Mouse (Mus musculus): ENCODE results near the gene BC067074. TPM values are rescaled to one million over a fixed set of nuclear protein-coding genes. Genes with fewer than 3 reads are reported as not detected.

BC067074 gene
- polyA plus RNA-seq, 1 experiment from 2014 or later: 3.9 TPM

DNA sequence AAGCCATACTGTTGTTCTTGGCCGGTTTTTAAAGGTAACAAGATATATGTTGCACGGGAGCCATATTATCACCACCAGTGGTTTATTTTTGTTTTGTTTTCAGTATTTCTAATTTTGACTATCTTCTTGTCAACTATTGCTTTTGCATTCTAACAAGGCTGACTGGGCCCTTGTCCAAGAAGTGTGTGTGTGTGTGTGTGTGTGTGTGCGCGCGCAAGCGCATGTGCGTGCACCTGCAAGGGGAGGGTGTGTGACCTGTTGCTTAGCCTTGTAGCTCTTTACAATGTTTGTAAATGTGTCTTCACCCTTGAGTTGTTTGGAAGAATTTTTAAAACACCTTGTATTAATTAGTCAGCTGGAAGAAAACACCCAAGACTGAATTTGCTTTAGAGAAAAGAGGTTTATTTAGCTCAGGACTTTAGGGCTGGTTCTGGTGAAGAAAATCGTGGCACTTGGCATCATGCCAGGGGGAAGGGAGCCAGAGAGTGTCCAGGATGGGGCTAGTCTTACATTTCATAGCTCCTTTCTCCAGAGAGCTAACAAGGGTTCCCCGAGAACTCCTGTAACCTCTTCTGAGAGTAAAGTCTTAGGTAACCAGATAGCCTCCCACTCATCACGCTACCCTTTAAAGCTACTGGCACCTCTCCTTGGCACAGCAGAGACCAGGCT, 3.0 kb downstream of the BC067074 start:
- H3K4me2 ChIP-seq (ENCODE audit: low read depth, low read length): no peak overlapping the region
- H3K9ac ChIP-seq (ENCODE audit: low read length): no peak overlapping the region
- no peak for ATAC-seq (ENCODE audit: insufficient read depth, low FRiP score)
- no peaks in the 10 kb centered on the region for H3K27me3 ChIP-seq (ENCODE audit: control insufficient read depth, insufficient read depth, low read length)
- no peaks in the 10 kb centered on the region for H3K36me3 ChIP-seq (ENCODE audit: control insufficient read depth, insufficient read depth, low read length)
- H3K4me1 ChIP-seq (ENCODE audit: control insufficient read depth, insufficient read depth, low read length): peaks cover 4% of the 10 kb centered on the region; the same call in 1 of the 2 replicates
- 81% methylated on average over 10 of the region's 10 CpGs for WGBS
- H3K9me3 ChIP-seq (replicated peaks; ENCODE audit: control insufficient read depth, low read length): no peaks in the 10 kb centered on the region
- no peak overlapping the region for H3K27ac ChIP-seq (ENCODE audit: low read length)
- no peak overlapping the region for H3K4me3 ChIP-seq (replicated peaks; ENCODE audit: low read length)

- Histone ChIP-seq H3K4me2 (ENCODE audit: low read depth, low read length) (no peak overlapping the region), H3K4me3 (replicated peaks; ENCODE audit: low read length) (no peak overlapping the region), H3K9me3 (replicated peaks; ENCODE audit: control insufficient read depth, low read length) (no peaks in the 10 kb centered on the region), H3K9ac (ENCODE audit: low read length) (no peak overlapping the region), H3K27ac (ENCODE audit: low read length) (no peak overlapping the region), H3K4me1 (ENCODE audit: control insufficient read depth, insufficient read depth, low read length) (no peaks in the 10 kb centered on the region), H3K36me3 (ENCODE audit: control insufficient read depth, insufficient read depth, low read length) (no peaks in the 10 kb centered on the region), H3K27me3 (ENCODE audit: control insufficient read depth, insufficient read depth, low read length) (no peaks in the 10 kb centered on the region)
- ATAC-seq (ENCODE audit: insufficient read depth, low FRiP score): no peak
- WGBS: 88% methylated on average over 4 of the region's 4 CpGs
Measured at GRCm38 (mm10) chr13:113306581-113306980, 13.6 kb downstream of the BC067074 start.

GRCm38 (mm10) chr13:113319588-113319987, 26.6 kb downstream of the BC067074 start:
- WGBS: 71% methylated on average over 5 of the region's 5 CpGs
- no peak for ATAC-seq (ENCODE audit: insufficient read depth, low FRiP score)
- H3K27ac ChIP-seq (ENCODE audit: low read length): no peak overlapping the region

GRCm38 (mm10) chr13:113321972-113322371, 29.0 kb downstream of the BC067074 start:
- no peaks in the 10 kb centered on the region for H3K4me1 ChIP-seq (ENCODE audit: control insufficient read depth, insufficient read depth, low read length)
- no peak overlapping the region for H3K9ac ChIP-seq (ENCODE audit: low read length)
- H3K27me3 ChIP-seq (ENCODE audit: control insufficient read depth, insufficient read depth, low read length): no peaks in the 10 kb centered on the region
- 18% methylated on average over 6 of the region's 6 CpGs for WGBS
- no peak overlapping the region for H3K4me2 ChIP-seq (ENCODE audit: low read depth, low read length)
- no peaks in the 10 kb centered on the region for H3K9me3 ChIP-seq (replicated peaks; ENCODE audit: control insufficient read depth, low read length)
- no peak overlapping the region for H3K4me3 ChIP-seq (replicated peaks; ENCODE audit: low read length)
- H3K27ac ChIP-seq (ENCODE audit: low read length): no peak overlapping the region
- no peaks in the 10 kb centered on the region for H3K36me3 ChIP-seq (ENCODE audit: control insufficient read depth, insufficient read depth, low read length)
- ATAC-seq (ENCODE audit: insufficient read depth, low FRiP score): no peak

More at GRCm38 (mm10) chr13:113319588-113319987, 26.6 kb downstream of the BC067074 start:
- no peak overlapping the region for H3K4me2 ChIP-seq (ENCODE audit: low read depth, low read length)
- no peaks in the 10 kb centered on the region for H3K27me3 ChIP-seq (ENCODE audit: control insufficient read depth, insufficient read depth, low read length)
- no peaks in the 10 kb centered on the region for H3K9me3 ChIP-seq (replicated peaks; ENCODE audit: control insufficient read depth, low read length)
- no peak overlapping the region for H3K9ac ChIP-seq (ENCODE audit: low read length)
- H3K4me3 ChIP-seq (replicated peaks; ENCODE audit: low read length): no peak overlapping the region
- H3K36me3 ChIP-seq (ENCODE audit: control insufficient read depth, insufficient read depth, low read length): no peaks in the 10 kb centered on the region
- no peaks in the 10 kb centered on the region for H3K4me1 ChIP-seq (ENCODE audit: control insufficient read depth, insufficient read depth, low read length)

- WGBS: 85% methylated on average over 3 of the region's 3 CpGs
- Histone ChIP-seq H3K36me3 (ENCODE audit: control insufficient read depth, insufficient read depth, low read length) (no peaks in the 10 kb centered on the region), H3K9ac (ENCODE audit: low read length) (no peak overlapping the region), H3K4me1 (ENCODE audit: control insufficient read depth, insufficient read depth, low read length) (no peaks in the 10 kb centered on the region), H3K4me3 (replicated peaks; ENCODE audit: low read length) (no peak overlapping the region), H3K27ac (ENCODE audit: low read length) (no peak overlapping the region), H3K27me3 (ENCODE audit: control insufficient read depth, insufficient read depth, low read length) (no peaks in the 10 kb centered on the region), H3K4me2 (ENCODE audit: low read depth, low read length) (no peak overlapping the region), H3K9me3 (replicated peaks; ENCODE audit: control insufficient read depth, low read length) (no peaks in the 10 kb centered on the region)
- no peak for ATAC-seq (ENCODE audit: insufficient read depth, low FRiP score)
Measured at GRCm38 (mm10) chr13:113324241-113324640, 31.3 kb downstream of the BC067074 start.

DNA sequence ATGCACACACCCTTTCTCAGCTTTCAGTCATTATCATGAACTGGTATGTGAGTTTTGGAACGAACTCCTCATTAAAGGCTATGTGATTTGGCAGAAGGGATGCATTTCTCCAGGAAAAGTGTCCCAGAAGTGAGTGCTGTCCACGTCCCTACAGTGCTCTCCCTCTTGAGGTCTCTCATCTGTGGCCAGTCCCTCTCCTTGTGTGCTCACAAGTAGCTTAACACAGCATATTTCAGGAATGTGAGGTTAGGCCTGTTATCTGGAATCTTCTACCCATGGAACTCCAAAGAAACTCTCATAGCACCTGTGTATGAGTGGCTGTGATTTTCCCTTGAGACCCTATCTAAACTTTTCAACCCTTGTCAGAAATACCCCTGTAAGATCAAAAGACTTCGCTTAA, 32.7 kb downstream of the BC067074 start:
- WGBS: 76% methylated on average over 3 of the region's 3 CpGs
- no peaks in the 10 kb centered on the region for H3K4me1 ChIP-seq (ENCODE audit: control insufficient read depth, insufficient read depth, low read length)
- H3K36me3 ChIP-seq (ENCODE audit: control insufficient read depth, insufficient read depth, low read length): no peaks in the 10 kb centered on the region
- no peaks in the 10 kb centered on the region for H3K27me3 ChIP-seq (ENCODE audit: control insufficient read depth, insufficient read depth, low read length)
- H3K27ac ChIP-seq (ENCODE audit: low read length): no peak overlapping the region
- H3K4me2 ChIP-seq (ENCODE audit: low read depth, low read length): no peak overlapping the region
- H3K9me3 ChIP-seq (replicated peaks; ENCODE audit: control insufficient read depth, low read length): 0 out of 2 replicates have a peak, but pooled peaks cover 4% of the 10 kb centered on the region
- no peak overlapping the region for H3K4me3 ChIP-seq (replicated peaks; ENCODE audit: low read length)
- ATAC-seq (ENCODE audit: insufficient read depth, low FRiP score): no peak
- H3K9ac ChIP-seq (ENCODE audit: low read length): no peak overlapping the region

GRCm38 (mm10) chr13:113332256-113332655, 39.3 kb downstream of the BC067074 start:
- no peak overlapping the region for H3K4me2 ChIP-seq (ENCODE audit: low read depth, low read length)
- H3K9ac ChIP-seq (ENCODE audit: low read length): no peak overlapping the region
- H3K27ac ChIP-seq (ENCODE audit: low read length): no peak overlapping the region
- H3K36me3 ChIP-seq (ENCODE audit: control insufficient read depth, insufficient read depth, low read length): no peaks in the 10 kb centered on the region
- H3K4me3 ChIP-seq (replicated peaks; ENCODE audit: low read length): no peak overlapping the region
- 0 out of 2 replicates have a peak, but pooled peaks cover 4% of the 10 kb centered on the region for H3K9me3 ChIP-seq (replicated peaks; ENCODE audit: control insufficient read depth, low read length)
- H3K27me3 ChIP-seq (ENCODE audit: control insufficient read depth, insufficient read depth, low read length): no peaks in the 10 kb centered on the region
- WGBS: 48% methylated on average over 7 of the region's 7 CpGs
- no peak for ATAC-seq (ENCODE audit: insufficient read depth, low FRiP score)
- no peaks in the 10 kb centered on the region for H3K4me1 ChIP-seq (ENCODE audit: control insufficient read depth, insufficient read depth, low read length)

GRCm38 (mm10) chr13:113333374-113333773, 40.4 kb downstream of the BC067074 start:
- H3K4me2 ChIP-seq (ENCODE audit: low read depth, low read length): no peak overlapping the region
- WGBS: 83% methylated on average over 6 of the region's 6 CpGs
- H3K27me3 ChIP-seq (ENCODE audit: control insufficient read depth, insufficient read depth, low read length): no peaks in the 10 kb centered on the region
- no peaks in the 10 kb centered on the region for H3K4me1 ChIP-seq (ENCODE audit: control insufficient read depth, insufficient read depth, low read length)
- H3K9me3 ChIP-seq (replicated peaks; ENCODE audit: control insufficient read depth, low read length): 0 out of 2 replicates have a peak, but pooled peaks cover 4% of the 10 kb centered on the region
- no peak for ATAC-seq (ENCODE audit: insufficient read depth, low FRiP score)
- no peak overlapping the region for H3K4me3 ChIP-seq (replicated peaks; ENCODE audit: low read length)
- no peak overlapping the region for H3K27ac ChIP-seq (ENCODE audit: low read length)
- no peaks in the 10 kb centered on the region for H3K36me3 ChIP-seq (ENCODE audit: control insufficient read depth, insufficient read depth, low read length)
- no peak overlapping the region for H3K9ac ChIP-seq (ENCODE audit: low read length)

- no peak overlapping the region for H3K4me2 ChIP-seq (ENCODE audit: low read depth, low read length)
- H3K4me1 ChIP-seq (ENCODE audit: control insufficient read depth, insufficient read depth, low read length): no peaks in the 10 kb centered on the region
- no peak overlapping the region for H3K4me3 ChIP-seq (replicated peaks; ENCODE audit: low read length)
- no peak for ATAC-seq (ENCODE audit: insufficient read depth, low FRiP score)
- H3K27me3 ChIP-seq (ENCODE audit: control insufficient read depth, insufficient read depth, low read length): no peaks in the 10 kb centered on the region
- H3K36me3 ChIP-seq (ENCODE audit: control insufficient read depth, insufficient read depth, low read length): no peaks in the 10 kb centered on the region
- H3K9ac ChIP-seq (ENCODE audit: low read length): no peak overlapping the region
- H3K27ac ChIP-seq (ENCODE audit: low read length): no peak overlapping the region
- 70% methylated on average over 5 of the region's 5 CpGs for WGBS
- 0 out of 2 replicates have a peak, but pooled peaks cover 4% of the 10 kb centered on the region for H3K9me3 ChIP-seq (replicated peaks; ENCODE audit: control insufficient read depth, low read length)
Measured at GRCm38 (mm10) chr13:113333931-113334330, 41.0 kb downstream of the BC067074 start.

Measured in stomach, embryonic 16.5 days (tissue).